Mouse (Mus musculus): ENCODE measurements around the gene Bpgm.

DNA sequence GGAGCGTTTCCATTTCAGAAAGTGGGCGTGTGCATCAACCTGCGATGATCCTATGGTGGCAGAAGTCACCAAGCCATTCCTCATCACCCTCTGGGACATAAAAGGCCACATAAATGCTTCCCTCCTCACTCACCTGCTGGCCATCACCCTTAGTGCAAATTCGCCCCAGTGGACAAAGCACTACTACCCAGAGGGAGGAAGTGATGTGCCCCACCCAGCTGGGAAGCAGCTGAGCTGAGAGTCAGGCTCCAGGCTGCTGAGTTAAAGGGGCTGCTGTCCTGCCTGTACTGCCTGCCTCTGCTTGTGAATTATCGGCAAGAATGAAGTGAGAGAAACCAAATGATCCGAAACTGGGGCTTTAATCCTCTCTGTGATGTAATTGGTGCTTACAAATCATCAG, 49.9 kb downstream of the Bpgm start:
- TF ChIP-seq CTCF (IDR thresholded peaks at IDR 0.05; ENCODE audit: low read depth) (no peak), EP300 (IDR thresholded peaks at IDR 0.05; ENCODE audit: low read depth) (no peak)

Measured in heart, postnatal 0 days (tissue).